Mouse (Mus musculus) CH12.LX (cell line): ENCODE measurements at regions not wholly inside any gene's neighbourhood (a gene's known extent, or its start where the extent isn't known, plus 50 kb on each side); places are given as distances from the start of the nearest gene placed in this dataset.
A peak's percentile ranks its signal among the peaks of the same experiment; 100 is the strongest.

Experiments used
- DNase-seq: peaks from one replicate; pipeline ENCODE4 v3.0.0-alpha.2; 2013; ENCODE audit errors: extremely low read depth
- H3K27ac ChIP-seq: 2 replicates; pipeline ENCODE4 v1.5.1; 2012; ENCODE audit warnings: low read depth, mild to moderate bottlenecking, control low read depth, moderate library complexity; ENCODE audit not compliant: insufficient read depth
- H3K27me3 ChIP-seq: replicated peaks from 2 replicates; pipeline ENCODE3; 2012; ENCODE audit warnings: inconsistent platforms
- H3K36me3 ChIP-seq, 2 experiments: replicated peaks in 1 of 2; 2 replicates each; pipeline versions ENCODE3 to v1.6.1; 2012; ENCODE audit warnings: inconsistent platforms in 1 of 2, low read length in 1 of 2, mild to moderate bottlenecking in 1 of 2, mixed read lengths in 1 of 2, moderate library complexity in 1 of 2; ENCODE audit not compliant: control insufficient read depth in 1 of 2, insufficient read depth in 1 of 2
- H3K4me1 ChIP-seq, 2 experiments: 2 replicates each; pipeline ENCODE4 v1.6.1; 2012; ENCODE audit warnings: inconsistent platforms in 1 of 2, moderate library complexity in 1 of 2; ENCODE audit not compliant: insufficient read depth in 2 of 2, control insufficient read depth in 1 of 2
- H3K4me2 ChIP-seq: 2 replicates; pipeline ENCODE4 v1.6.1; 2012; ENCODE audit warnings: low read depth, mild to moderate bottlenecking, control low read depth; ENCODE audit not compliant: poor library complexity, insufficient read depth, severe bottlenecking
- H3K4me3 ChIP-seq, 3 experiments: fragments of 150-350 bp in 1 of 3; sonication (generic) in 1 of 3; replicated peaks in 1 of 3; 2 replicates each; pipeline versions ENCODE3 to v1.5.1; 2011 to 2012; ENCODE audit warnings: low read depth in 2 of 3, low read length in 2 of 3, mild to moderate bottlenecking in 2 of 3, moderate library complexity in 2 of 3, control low read depth in 1 of 3, improper control_type of control experiment in 1 of 3, inconsistent platforms in 1 of 3, mixed read lengths in 1 of 3; ENCODE audit not compliant: poor library complexity in 1 of 3
- H3K79me2 ChIP-seq: replicated peaks from 2 replicates; pipeline ENCODE4 v1.6.1; 2012; ENCODE audit warnings: mild to moderate bottlenecking, moderate library complexity; ENCODE audit not compliant: control insufficient read depth, poor library complexity, insufficient read depth, severe bottlenecking; ENCODE audit errors: extremely low read depth
- H3K9ac ChIP-seq: 2 replicates; pipeline ENCODE4 v1.6.1; 2012; ENCODE audit warnings: low read depth, mild to moderate bottlenecking, control low read depth, moderate library complexity; ENCODE audit not compliant: insufficient read depth
- H3K9me3 ChIP-seq: replicated peaks from 2 replicates; pipeline ENCODE3; 2012; ENCODE audit warnings: low read length, inconsistent platforms, mixed read lengths
- CTCF ChIP-seq, 2 experiments: IDR thresholded peaks in 1 of 2; conservative IDR thresholded peaks in 1 of 2; 2 replicates each; pipeline ENCODE4 v1.5.1; 2011 to 2012; ENCODE audit warnings: low read depth in 2 of 2, low read length in 2 of 2, improper control_type of control experiment in 1 of 2, inconsistent platforms in 1 of 2, mild to moderate bottlenecking in 1 of 2, moderate library complexity in 1 of 2
- E2F4 ChIP-seq: IDR thresholded peaks from 2 replicates; pipeline ENCODE4 v1.6.1; 2011; ENCODE audit warnings: low read depth, low read length, improper control_type of control experiment; ENCODE audit not compliant: insufficient replicate concordance
- ELF1 ChIP-seq: IDR thresholded peaks from 2 replicates; pipeline ENCODE4 v1.6.1; 2014; ENCODE audit warnings: low read depth, mild to moderate bottlenecking, inconsistent platforms, low read length, improper control_type of control experiment
- EP300 ChIP-seq: IDR thresholded peaks from 2 replicates; pipeline ENCODE4 v1.6.1; 2011; ENCODE audit warnings: low read length, improper control_type of control experiment
- ETS1 ChIP-seq: conservative IDR thresholded peaks from 2 replicates; pipeline ENCODE4 v1.6.1; 2012; ENCODE audit warnings: low read depth, mild to moderate bottlenecking, inconsistent platforms, low read length, improper control_type of control experiment, moderate library complexity
- GABPA ChIP-seq: IDR thresholded peaks from 2 replicates; pipeline ENCODE4 v1.6.1; 2012; ENCODE audit warnings: low read depth, low read length, improper control_type of control experiment, inconsistent platforms; ENCODE audit not compliant: insufficient replicate concordance
- HCFC1 ChIP-seq: IDR thresholded peaks from 2 replicates; pipeline ENCODE4 v1.6.1; 2012; ENCODE audit warnings: low read depth, mild to moderate bottlenecking, inconsistent platforms, low read length, improper control_type of control experiment
- JUN ChIP-seq: IDR thresholded peaks from 2 replicates; pipeline ENCODE4 v1.6.1; 2011; ENCODE audit warnings: low read depth, mild to moderate bottlenecking, low read length, improper control_type of control experiment, moderate library complexity; ENCODE audit not compliant: insufficient read depth
- KAT2A ChIP-seq: IDR thresholded peaks from 2 replicates; pipeline ENCODE4 v1.6.1; 2012; ENCODE audit warnings: low read length, improper control_type of control experiment, inconsistent platforms; ENCODE audit not compliant: insufficient replicate concordance
- MAX ChIP-seq: IDR thresholded peaks from 2 replicates; pipeline ENCODE4 v1.6.1; 2011; ENCODE audit warnings: low read length, improper control_type of control experiment
- MAZ ChIP-seq: IDR thresholded peaks from 2 replicates; pipeline ENCODE4 v1.6.1; 2012; ENCODE audit warnings: low read depth, mild to moderate bottlenecking, inconsistent platforms, low read length, improper control_type of control experiment, moderate library complexity
- MXI1 ChIP-seq: IDR thresholded peaks from 2 replicates; pipeline ENCODE4 v1.6.1; 2011; ENCODE audit warnings: mild to moderate bottlenecking, low read depth, low read length, improper control_type of control experiment
- NELFE ChIP-seq: IDR thresholded peaks from 2 replicates; pipeline ENCODE4 v1.6.1; 2011; ENCODE audit warnings: low read depth, low read length, improper control_type of control experiment
- NRF1 ChIP-seq: IDR thresholded peaks from 2 replicates; pipeline ENCODE4 v1.6.1; 2014; ENCODE audit warnings: low read depth, mild to moderate bottlenecking, inconsistent platforms, low read length, improper control_type of control experiment, moderate library complexity
- PAX5 ChIP-seq: IDR thresholded peaks from 2 replicates; pipeline ENCODE4 v1.6.1; 2012; ENCODE audit warnings: low read length, inconsistent platforms, mixed read lengths
- POLR2A ChIP-seq: IDR thresholded peaks from 2 replicates; pipeline ENCODE4 v1.6.1; 2011; ENCODE audit warnings: low read depth, mild to moderate bottlenecking, improper control_type of control experiment, low read length
- RAD21 ChIP-seq: IDR thresholded peaks from 2 replicates; pipeline ENCODE4 v1.6.1; 2011; ENCODE audit warnings: low read depth, mild to moderate bottlenecking, low read length, improper control_type of control experiment, moderate library complexity
- RCOR1 ChIP-seq: conservative IDR thresholded peaks from 2 replicates; pipeline ENCODE4 v1.6.1; 2012; ENCODE audit warnings: low read depth, mild to moderate bottlenecking, inconsistent platforms, low read length, improper control_type of control experiment
- SIN3A ChIP-seq: IDR thresholded peaks from 2 replicates; pipeline ENCODE4 v1.6.1; 2012; ENCODE audit warnings: low read length, improper control_type of control experiment, inconsistent platforms
- SMC3 ChIP-seq: IDR thresholded peaks from 2 replicates; pipeline ENCODE4 v1.6.1; 2011; ENCODE audit warnings: low read depth, low read length, improper control_type of control experiment
- TBP ChIP-seq: conservative IDR thresholded peaks from 2 replicates; pipeline ENCODE4 v1.6.1; 2011; ENCODE audit warnings: low read depth, low read length, improper control_type of control experiment
- USF1 ChIP-seq: IDR thresholded peaks from 2 replicates; pipeline ENCODE4 v1.6.1; 2014; ENCODE audit warnings: low read depth, mild to moderate bottlenecking, inconsistent platforms, low read length, improper control_type of control experiment
- ZC3H11A ChIP-seq: IDR thresholded peaks from 2 replicates; pipeline ENCODE4 v1.6.1; 2012; ENCODE audit warnings: low read depth, mild to moderate bottlenecking, inconsistent platforms, low read length, improper control_type of control experiment
- ZMIZ1 ChIP-seq: IDR thresholded peaks from 2 replicates; pipeline ENCODE4 v1.6.1; 2012; ENCODE audit warnings: low read depth, mild to moderate bottlenecking, inconsistent platforms, low read length, improper control_type of control experiment
- ZNF384 ChIP-seq: IDR thresholded peaks from 2 replicates; pipeline ENCODE4 v1.6.1; 2012; ENCODE audit warnings: low read depth, low read length, improper control_type of control experiment, inconsistent platforms
- dilution Hi-C: fragments of 300-500 bp; cut with MboI; formaldehyde crosslinking; loops from 2 replicates; pipeline ENCODE4 v1.14.3; 2020; ENCODE audit warnings: low sequenced_read_pairs; ENCODE audit not compliant: extremely low pct_unique_long_range_greater_than_20kb, extremely low pct_ligation_motif_present
- in situ Hi-C: fragments of 300-500 bp; cut with MboI; formaldehyde crosslinking; loops from 3 replicates; pipeline ENCODE4 v1.14.3; 2019; ENCODE audit warnings: low sequenced_read_pairs, low pct_ligation_motif_present, low pct_unique_long_range_greater_than_20kb, mixed read lengths

DNA sequence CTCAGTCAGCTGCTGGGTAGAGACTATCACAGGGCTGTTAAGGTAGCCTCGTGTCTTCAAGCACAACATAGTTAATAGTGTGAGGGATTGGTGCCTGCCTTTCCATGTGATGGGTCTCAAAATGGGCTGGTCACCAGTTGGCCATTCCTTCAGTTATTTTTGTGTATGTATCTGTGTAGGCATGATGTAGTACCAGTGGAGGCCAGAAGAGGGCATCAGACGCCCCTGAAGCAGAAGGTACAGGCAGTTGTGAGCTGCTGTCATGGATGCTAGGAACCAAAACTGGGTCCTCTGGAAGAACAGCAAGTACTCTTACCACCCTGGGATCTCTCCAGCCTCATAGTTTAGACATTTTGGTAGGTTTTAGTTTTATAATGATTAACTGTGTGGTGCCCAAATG, 228.9 kb upstream of the 1700056E22Rik start:
- H3K4me1 ChIP-seq = peaks cover 19 to 46% of the 10 kb centered on the region in 2 experiments
- H3K9ac ChIP-seq = no peak overlapping the region
- peaks cover 14% of the 10 kb centered on the region for H3K9me3 ChIP-seq
- H3K27me3 ChIP-seq = no peaks in the 10 kb centered on the region
- TF ChIP-seq RAD21 (peak; percentile 6), SMC3 (0 out of 2 replicates have a peak, but pooled peaks have one; percentile 13), CTCF (conservative IDR thresholded peaks at IDR 0.05 in 1 of 2, IDR thresholded peaks at IDR 0.05 in 1 of 2; ENCODE audit: low read depth in 2 of 2, low read length in 2 of 2) (peak; percentile 48 to 59), ZC3H11A (no peak)
- DNase-seq = peak; percentile 20
- H3K27ac ChIP-seq = no peak overlapping the region
- H3K36me3 ChIP-seq = no peaks in the 10 kb centered on the region
- no peaks in the 10 kb centered on the region for H3K79me2 ChIP-seq
- H3K4me2 ChIP-seq = no peak overlapping the region
- dilution Hi-C loops = no loop called here
- no peak overlapping the region for H3K4me3 ChIP-seq
- in situ Hi-C loops = loop anchor here (10.0 to 25.0 kb wide), 3 partner anchors 122 to 472 kb away; partner anchors contain the start of gene Hlx

DNA sequence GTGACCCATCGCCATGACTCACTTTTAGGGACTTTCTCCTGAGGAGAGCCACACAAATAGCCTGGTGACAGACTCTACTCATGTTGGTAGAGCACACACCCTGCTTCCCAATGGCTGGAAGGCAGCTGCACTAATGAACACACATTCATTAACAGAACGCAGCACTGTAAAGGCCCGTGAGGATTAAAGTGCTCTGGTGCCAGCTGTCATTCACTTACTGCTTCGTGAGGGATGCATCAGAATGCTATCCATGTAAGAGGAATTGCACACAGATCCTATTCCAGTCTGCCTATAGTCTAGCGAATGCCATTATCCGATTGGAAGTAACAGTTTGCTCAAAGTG, 227.3 kb upstream of the 1700056E22Rik start:
- no peak for TF ChIP-seq RCOR1
- TF ChIP-seq USF1 = no peak
- no peak for TF ChIP-seq SMC3
- no peak for TF ChIP-seq KAT2A
- TF ChIP-seq E2F4 = no peak
- H3K36me3 ChIP-seq = no peaks in the 10 kb centered on the region
- dilution Hi-C loops = no loop called here
- peaks cover 14% of the 10 kb centered on the region for H3K9me3 ChIP-seq
- peak overlapping the region; percentile 87; the same call in 1 of the 2 replicates for H3K27ac ChIP-seq
- no peak for DNase-seq
- H3K27me3 ChIP-seq = no peaks in the 10 kb centered on the region
- in situ Hi-C loops = loop anchor here (10.0 to 25.0 kb wide), 3 partner anchors 123 to 473 kb away; partner anchors contain the start of gene Hlx
- H3K4me1 ChIP-seq = peaks cover 19 to 46% of the 10 kb centered on the region in 2 experiments
- no peaks in the 10 kb centered on the region for H3K79me2 ChIP-seq
- peak overlapping the region; percentile 7; the same call in 1 of the 2 replicates for H3K4me2 ChIP-seq
- H3K4me3 ChIP-seq = no peak overlapping the region
- H3K9ac ChIP-seq = no peak overlapping the region

DNA sequence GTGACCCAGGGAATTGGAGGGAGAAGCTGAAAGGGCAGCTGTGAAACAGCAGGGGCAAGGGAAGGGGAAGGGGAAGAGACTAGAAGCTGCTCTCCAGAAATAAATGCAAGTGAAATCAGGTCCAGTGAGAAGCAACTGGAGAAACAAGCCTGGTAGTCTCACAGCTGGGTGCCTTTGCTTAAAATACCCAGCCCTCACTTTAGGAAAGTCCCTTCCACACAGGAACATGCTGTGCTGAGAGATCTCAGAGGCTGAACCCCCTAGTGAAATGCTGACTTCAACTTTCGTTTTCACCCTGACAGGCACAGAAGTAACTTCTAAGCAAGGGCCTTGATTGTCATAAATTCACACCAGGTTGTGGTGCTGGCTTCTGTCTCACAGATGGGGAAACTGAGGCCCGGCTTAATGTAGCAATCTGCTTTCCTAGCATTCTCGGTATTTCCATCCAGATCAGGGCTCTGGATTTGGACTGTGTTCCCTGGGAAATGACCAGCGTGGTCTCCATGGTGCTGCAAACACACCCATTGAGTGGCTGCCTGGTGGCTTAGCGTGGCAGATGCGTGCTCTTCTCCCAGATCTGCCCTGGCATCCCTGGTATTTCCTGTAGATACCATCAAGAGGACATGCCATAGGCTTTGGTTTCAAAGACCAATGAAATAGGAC, 226.8 kb upstream of the 1700056E22Rik start:
- peaks cover 19 to 46% of the 10 kb centered on the region in 2 experiments for H3K4me1 ChIP-seq
- no peak overlapping the region for H3K9ac ChIP-seq
- no peaks in the 10 kb centered on the region for H3K79me2 ChIP-seq
- H3K9me3 ChIP-seq = peaks cover 14% of the 10 kb centered on the region
- no peaks in the 10 kb centered on the region for H3K36me3 ChIP-seq
- no peaks in the 10 kb centered on the region for H3K27me3 ChIP-seq
- dilution Hi-C loops (no loop called here), in situ Hi-C loops (loop anchor here (10.0 to 25.0 kb wide), 3 partner anchors 124 to 474 kb away; partner anchors contain the start of gene Hlx)
- peak overlapping the region; percentile 46 for H3K4me2 ChIP-seq
- peak; percentile 89 for DNase-seq
- peak overlapping the region; percentile 87 for H3K27ac ChIP-seq
- H3K4me3 ChIP-seq = no peak overlapping the region
- no peak; the same call in none of the 2 replicates for TF ChIP-seq RAD21
- no peak for TF ChIP-seq PAX5
- 0 out of 2 replicates have a peak, but pooled peaks have one; percentile 31 for TF ChIP-seq TBP
- TF ChIP-seq POLR2A = no peak
- TF ChIP-seq JUN = peak; percentile 57
- TF ChIP-seq RCOR1 = peak; percentile 80
- TF ChIP-seq ZMIZ1 = 0 out of 2 replicates have a peak, but pooled peaks have one; percentile 55
- no peak for TF ChIP-seq NRF1
- peak; percentile 55 for TF ChIP-seq HCFC1
- TF ChIP-seq MAZ = peak; percentile 89
- no peak for TF ChIP-seq ZNF384
- peak; percentile 92 for TF ChIP-seq EP300
- peak; percentile 26; the same call in 1 of the 2 replicates for TF ChIP-seq NELFE
- no peak for TF ChIP-seq GABPA
- TF ChIP-seq SIN3A = peak; percentile 85
- peak; percentile 89 for TF ChIP-seq MAX
- peak; percentile 49 for TF ChIP-seq ELF1
- peak; percentile 97 for TF ChIP-seq ETS1
- TF ChIP-seq MXI1 = peak; percentile 80
